Mouse (Mus musculus) spleen, adult 2 months (tissue): ENCODE results near the gene Slc35e1. TPM values are rescaled to one million over a fixed set of nuclear protein-coding genes. Genes with fewer than 3 reads are reported as not detected.

ENCODE experiments used
- DNase-seq, 2 experiments: peaks; one replicate each; pipeline versions ENCODE4 v3.0.0 to v3.0.0-alpha.2; 2012 to 2021; ENCODE audit warnings: low spot score in 2 of 2, low read depth in 1 of 2
- H3K27ac ChIP-seq: fragments of 200-500 bp; 2 replicates; pipeline ENCODE4 v1.5.1; 2012; ENCODE audit warnings: low read length, inconsistent platforms; ENCODE audit not compliant: insufficient read depth
- H3K27me3 ChIP-seq: fragments of 200-500 bp; 2 replicates; pipeline ENCODE4 v1.6.1; 2012; ENCODE audit warnings: mild to moderate bottlenecking, moderate library complexity, low read length, inconsistent platforms; ENCODE audit not compliant: control insufficient read depth, insufficient read depth
- H3K36me3 ChIP-seq: fragments of 200-500 bp; 2 replicates; pipeline ENCODE4 v1.6.1; 2012; ENCODE audit warnings: mild to moderate bottlenecking, low read length, inconsistent platforms; ENCODE audit not compliant: control insufficient read depth, insufficient read depth
- H3K4me1 ChIP-seq: fragments of 200-500 bp; 2 replicates; pipeline ENCODE4 v1.6.1; 2011; ENCODE audit warnings: inconsistent platforms; ENCODE audit not compliant: control insufficient read depth, insufficient read depth, insufficient read length
- H3K4me3 ChIP-seq: fragments of 200-500 bp; 2 replicates; pipeline ENCODE4 v1.5.1; 2011; ENCODE audit warnings: mild to moderate bottlenecking, inconsistent platforms; ENCODE audit not compliant: insufficient read depth, insufficient read length; ENCODE audit errors: extremely low read depth
- CTCF ChIP-seq: fragments of 200-500 bp; IDR thresholded peaks from 2 replicates; pipeline ENCODE4 v1.5.1; 2011; ENCODE audit warnings: mild to moderate bottlenecking, inconsistent platforms; ENCODE audit not compliant: insufficient read depth, insufficient read length, insufficient replicate concordance; ENCODE audit errors: extremely low read depth
- POLR2A ChIP-seq: fragments of 200-500 bp; IDR thresholded peaks from 2 replicates; pipeline ENCODE4 v1.6.1; 2011; ENCODE audit warnings: low read depth, low read length, inconsistent platforms
- WGBS: fragments of 180-500 bp; shearing (Covaris S2); methylation state at CpG from one replicate; pipeline ENCODE4 v1.1.7; 2018; 5-methylcytosine and 5-hydroxymethylcytosine counted together
- polyA plus RNA-seq: library from polyadenylated mRNA; depleted of rRNA; stranded (reverse); fragments of >200 nt; gene quantifications from 2 replicates; pipeline ENCODE4 v1.2.3, GENCODE M21; 2012

Slc35e1 gene
- polyA plus RNA-seq, 1 experiment: 55.2 TPM

DNA sequence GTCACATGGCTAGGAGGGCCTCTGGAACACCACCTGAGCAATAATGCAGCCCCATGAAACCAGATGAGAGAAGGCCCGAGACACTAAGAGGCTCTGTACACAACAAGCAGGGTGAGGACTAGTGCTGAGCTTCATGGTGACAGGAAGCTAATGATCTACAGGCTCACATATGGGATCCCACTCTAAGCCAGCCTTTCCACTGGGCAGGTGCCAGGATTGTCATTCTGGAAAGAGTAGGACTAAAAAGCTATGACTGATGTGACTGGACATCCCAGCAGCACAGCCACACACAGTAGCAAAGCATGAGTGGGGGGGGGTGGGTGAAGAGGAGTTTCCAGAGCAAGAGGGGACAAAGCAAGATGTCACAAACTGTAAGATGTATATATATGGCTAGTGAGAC, 5.5 kb upstream of the Slc35e1 start:
- H3K4me3 ChIP-seq: no peak overlapping the region
- no peaks in the 10 kb centered on the region for H3K27me3 ChIP-seq
- H3K4me1 ChIP-seq: peaks cover 2% of the 10 kb centered on the region; the same call in 1 of the 2 replicates
- no peak overlapping the region for H3K27ac ChIP-seq
- TF ChIP-seq CTCF (no peak), POLR2A (no peak)
- H3K36me3 ChIP-seq: peaks cover 12% of the 10 kb centered on the region
- WGBS: 91% methylated on average over 1 of the region's 1 CpGs
- DNase-seq: no peak

DNA sequence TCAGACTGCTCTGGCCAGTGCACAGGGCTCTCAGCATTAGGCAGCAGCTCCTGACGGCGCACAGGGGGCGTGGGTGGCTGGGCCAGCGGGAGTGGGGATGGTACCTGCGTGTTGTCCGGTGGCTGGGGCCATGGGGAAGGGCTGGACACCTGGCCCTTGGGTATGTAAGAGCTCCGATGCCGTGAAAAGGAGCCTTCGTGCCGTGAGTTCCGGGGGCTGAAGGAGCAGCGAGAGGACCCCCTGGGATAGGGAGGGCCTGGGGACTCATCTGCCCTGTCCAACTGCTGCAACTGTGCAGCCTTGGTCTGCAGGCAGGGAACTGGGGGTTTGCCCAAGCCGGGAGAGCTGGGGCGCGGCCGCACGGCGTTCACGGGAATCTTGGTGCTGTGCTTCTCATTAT, 3.8 kb upstream of the Slc35e1 start:
- no peak overlapping the region for H3K4me3 ChIP-seq

DNA sequence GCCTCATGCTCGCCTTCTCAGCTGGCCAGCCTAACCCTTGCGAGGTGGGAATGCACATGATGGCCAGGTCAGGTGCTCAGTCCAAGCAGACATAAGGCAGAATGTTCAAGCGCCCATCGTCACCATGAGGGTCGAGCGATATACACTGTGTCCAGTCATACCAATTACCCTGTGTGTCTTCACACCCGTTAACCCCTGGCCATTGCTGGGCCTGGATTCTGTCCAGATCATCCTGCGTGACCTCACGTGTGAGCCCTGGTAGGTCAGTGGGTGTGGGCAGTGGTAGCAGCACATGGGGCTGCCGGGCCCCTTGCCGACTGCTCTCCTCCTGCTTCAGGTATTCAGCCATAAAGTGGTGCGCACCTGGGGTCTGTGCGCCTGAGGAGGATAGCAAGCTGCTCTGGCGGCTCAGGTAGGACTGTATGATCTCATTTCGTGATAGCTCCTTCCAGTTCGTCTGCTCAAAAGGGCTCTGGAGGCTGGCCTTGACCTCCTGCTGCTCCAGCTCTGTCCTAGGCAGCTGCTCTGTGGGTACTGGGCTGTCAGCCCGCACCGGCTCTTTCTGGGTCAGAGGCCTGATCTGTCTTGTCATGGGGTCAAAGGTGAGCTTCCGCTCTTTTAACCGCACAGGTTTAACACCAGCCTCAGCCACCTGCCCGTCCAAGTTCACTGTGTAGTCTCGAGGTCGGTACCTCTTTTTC, 3.1 kb upstream of the Slc35e1 start:
- no peak overlapping the region for H3K4me3 ChIP-seq
- H3K4me1 ChIP-seq: peaks cover 2% of the 10 kb centered on the region; the same call in 1 of the 2 replicates
- WGBS: 95% methylated on average over 23 of the region's 23 CpGs
- no peak for DNase-seq
- H3K27me3 ChIP-seq: no peaks in the 10 kb centered on the region
- H3K36me3 ChIP-seq: peaks cover 12% of the 10 kb centered on the region
- TF ChIP-seq CTCF: no peak
- TF ChIP-seq POLR2A: no peak
- no peak overlapping the region for H3K27ac ChIP-seq

More for the DNA sequence above, 3.8 kb upstream of the Slc35e1 start:
- Histone ChIP-seq H3K27ac (no peak overlapping the region), H3K27me3 (no peaks in the 10 kb centered on the region), H3K4me1 (peaks cover 2% of the 10 kb centered on the region; the same call in 1 of the 2 replicates), H3K36me3 (peaks cover 12% of the 10 kb centered on the region)
- TF ChIP-seq CTCF: no peak
- no peak for TF ChIP-seq POLR2A
- DNase-seq: no peak
- WGBS: 97% methylated on average over 19 of the region's 19 CpGs

DNA sequence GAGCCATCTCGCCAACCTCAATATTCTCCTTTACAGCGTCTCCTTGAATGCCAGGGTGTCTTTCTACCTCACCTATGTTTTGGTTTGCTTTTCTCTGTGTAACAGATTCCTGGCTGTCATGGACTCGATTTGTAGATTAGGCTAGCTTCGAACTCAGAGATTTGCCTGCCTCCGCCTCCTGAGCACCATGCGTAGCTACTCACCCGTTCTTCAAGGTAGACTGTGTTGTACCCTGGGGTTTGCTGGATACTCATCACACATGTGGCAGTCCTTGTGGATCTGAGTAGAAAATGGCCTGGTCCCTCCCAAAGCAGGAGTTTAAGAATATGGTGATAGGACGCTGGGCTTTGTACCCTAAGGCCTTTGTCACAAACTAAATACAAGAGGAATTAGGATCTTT, 967 bp upstream of the Slc35e1 start:
- no peaks in the 10 kb centered on the region for H3K27me3 ChIP-seq
- TF ChIP-seq CTCF (no peak), POLR2A (no peak)
- peaks cover 15% of the 10 kb centered on the region for H3K36me3 ChIP-seq
- 0 out of 2 replicates have a peak overlapping the region, but pooled peaks have one; percentile 68 for H3K27ac ChIP-seq
- H3K4me3 ChIP-seq: peak overlapping the region; percentile 71
- DNase-seq: no peak
- H3K4me1 ChIP-seq: peaks cover 2% of the 10 kb centered on the region; the same call in 1 of the 2 replicates
- WGBS: 10% methylated on average over 8 of the region's 8 CpGs

DNA sequence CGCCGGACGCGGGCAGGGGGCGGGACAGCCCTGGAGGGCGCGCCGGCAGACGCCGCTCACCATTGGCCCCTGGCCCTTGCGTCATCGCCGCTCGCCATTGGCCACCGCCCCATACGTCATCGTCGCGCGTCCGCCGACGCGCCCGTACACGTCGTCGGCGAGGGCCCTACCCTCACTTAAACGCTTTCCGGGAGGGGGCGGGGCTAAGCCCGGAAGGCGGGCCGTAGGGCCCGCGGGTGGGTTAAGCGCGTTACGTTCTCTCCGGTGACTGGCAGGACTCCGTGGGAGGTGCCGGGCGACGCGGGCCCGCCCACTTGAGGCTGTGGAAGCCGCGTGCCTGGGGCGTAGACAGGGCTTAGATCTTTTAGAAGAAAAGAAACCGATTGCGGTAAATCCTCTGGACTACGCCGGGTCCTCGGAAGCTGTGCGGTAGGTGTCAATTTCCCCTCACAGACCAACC, 238 bp upstream of the Slc35e1 start:
- peaks cover 2% of the 10 kb centered on the region; the same call in 1 of the 2 replicates for H3K4me1 ChIP-seq
- peak overlapping the region; percentile 90 for H3K4me3 ChIP-seq
- TF ChIP-seq POLR2A: no peak
- TF ChIP-seq CTCF: no peak
- WGBS: 1% methylated on average over 56 of the region's 56 CpGs
- peak overlapping the region; percentile 68 for H3K27ac ChIP-seq
- peaks cover 17% of the 10 kb centered on the region for H3K36me3 ChIP-seq
- no peaks in the 10 kb centered on the region for H3K27me3 ChIP-seq
- DNase-seq: peak; percentile 99

DNA sequence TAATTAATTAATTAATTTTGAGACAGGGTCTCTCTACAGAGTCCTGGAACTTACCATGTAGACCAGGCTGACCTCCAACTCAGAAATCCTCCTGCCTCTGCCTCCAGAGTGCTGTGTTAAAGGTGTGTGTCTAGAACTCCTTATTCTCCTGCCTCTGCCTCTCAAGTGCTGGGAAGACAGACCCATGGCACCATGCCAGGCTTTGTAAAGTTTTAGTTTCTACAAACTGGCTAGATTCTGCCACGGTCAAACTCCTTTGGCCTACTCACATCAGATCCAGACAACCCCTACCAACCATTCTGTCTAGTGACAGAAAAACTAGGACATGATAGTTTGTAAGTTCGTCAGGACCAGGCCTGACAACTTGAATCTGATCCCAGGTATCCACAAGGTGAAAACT, 1.4 kb downstream of the Slc35e1 start:
- H3K4me1 ChIP-seq: peaks cover 2% of the 10 kb centered on the region; the same call in 1 of the 2 replicates
- peaks cover 11% of the 10 kb centered on the region for H3K36me3 ChIP-seq
- TF ChIP-seq CTCF (no peak), POLR2A (no peak)
- 76% methylated on average over 2 of the region's 2 CpGs for WGBS
- H3K27me3 ChIP-seq: no peaks in the 10 kb centered on the region
- no peak overlapping the region for H3K4me3 ChIP-seq
- no peak for DNase-seq
- H3K27ac ChIP-seq: no peak overlapping the region

DNA sequence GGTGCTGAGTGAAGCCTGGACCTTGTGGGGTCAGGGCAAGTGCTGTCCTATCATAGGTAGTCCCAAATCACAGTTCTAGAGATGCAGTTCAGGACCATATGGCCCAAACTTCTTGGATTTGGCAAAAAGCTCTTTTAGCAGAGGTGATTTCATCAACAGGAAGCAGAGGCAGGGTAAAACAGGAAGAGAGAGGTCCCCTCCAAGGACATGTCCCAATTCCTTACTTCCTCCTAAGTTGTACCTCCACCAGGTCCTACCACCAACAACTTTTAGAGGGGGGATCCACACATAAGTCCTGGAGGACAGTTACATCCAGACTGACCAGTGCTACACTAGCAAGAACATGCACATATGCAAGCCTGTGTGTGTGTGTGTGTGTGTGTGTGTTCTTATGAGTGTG, 5.4 kb downstream of the Slc35e1 start:
- no peak for TF ChIP-seq CTCF
- no peak for TF ChIP-seq POLR2A
- H3K4me1 ChIP-seq: no peaks in the 10 kb centered on the region
- no peaks in the 10 kb centered on the region for H3K27me3 ChIP-seq
- no peak for DNase-seq
- H3K27ac ChIP-seq: no peak overlapping the region
- no peak overlapping the region for H3K4me3 ChIP-seq
- H3K36me3 ChIP-seq: peaks cover 22% of the 10 kb centered on the region
